Mouse (Mus musculus): ENCODE results near the gene Kncn.

DNA sequence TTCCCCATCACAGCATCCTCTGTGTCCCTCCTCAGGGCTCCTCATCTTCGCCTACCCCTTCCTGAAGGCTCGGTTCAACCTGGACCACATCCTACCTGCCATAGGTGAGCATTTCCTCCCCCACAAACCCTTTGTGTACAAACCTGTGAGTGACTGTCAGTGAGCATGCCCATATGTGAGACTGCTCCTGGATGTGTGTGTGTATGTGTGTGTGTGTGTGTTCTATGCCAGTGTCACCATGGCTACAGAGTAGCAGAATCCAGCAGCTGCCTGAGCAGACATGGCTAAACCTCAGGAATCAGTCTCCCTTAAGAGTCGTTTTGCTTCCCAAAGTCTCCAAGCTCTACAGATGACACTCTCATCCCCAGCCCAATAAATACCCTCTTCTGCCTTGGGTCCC lies 1.6 kb downstream of the Kncn start:
- TF ChIP-seq POLR2A (IDR thresholded peaks at IDR 0.05; ENCODE audit: low read depth, low read length), result no peak
- TF ChIP-seq CTCF (IDR thresholded peaks at IDR 0.05; ENCODE audit: borderline replicate concordance, insufficient read depth, low read length), result no peak

Data from embryonic fibroblast, embryonic 13.5 days (primary cell).